Mouse (Mus musculus) forebrain, embryonic 12.5 days (tissue): Measurements from ENCODE around the gene Adamts8. TPM values are rescaled to one million over a fixed set of nuclear protein-coding genes. Genes with fewer than 3 reads are reported as not detected.

Experiments used
- ATAC-seq: fragments of 200-750 bp; cut with Nextera tagmentation; 2 replicates; pipeline ENCODE4 v1.8.0; 2017; ENCODE audit warnings: moderate TSS enrichment; ENCODE audit not compliant: low FRiP score
- H3K27ac ChIP-seq: fragments of 300-500 bp; sonication (generic); 2 replicates; pipeline ENCODE4 v1.5.1; 2016; ENCODE audit warnings: mild to moderate bottlenecking
- H3K27me3 ChIP-seq: fragments of 300-500 bp; sonication (generic); 2 replicates; pipeline ENCODE4 v1.6.1; 2016; ENCODE audit warnings: mild to moderate bottlenecking
- H3K36me3 ChIP-seq: fragments of 300-500 bp; sonication (generic); replicated peaks from 2 replicates; pipeline ENCODE4 v1.6.1; 2016; ENCODE audit warnings: mild to moderate bottlenecking
- H3K4me1 ChIP-seq: fragments of 300-500 bp; sonication (generic); 2 replicates; pipeline ENCODE4 v1.6.1; 2016
- H3K4me2 ChIP-seq: fragments of 300-500 bp; sonication (generic); 2 replicates; pipeline ENCODE4 v1.6.1; 2016; ENCODE audit warnings: mild to moderate bottlenecking, moderate library complexity
- H3K4me3 ChIP-seq: fragments of 300-500 bp; sonication (generic); replicated peaks from 2 replicates; pipeline ENCODE4 v1.5.1; 2016; ENCODE audit warnings: mild to moderate bottlenecking
- H3K9ac ChIP-seq: fragments of 300-500 bp; sonication (generic); 2 replicates; pipeline ENCODE4 v1.6.1; 2016; ENCODE audit warnings: mild to moderate bottlenecking
- H3K9me3 ChIP-seq: fragments of 300-500 bp; sonication (generic); 2 replicates; pipeline ENCODE4 v1.6.1; 2016
- WGBS: fragments of 180-500 bp; shearing (Covaris S2); methylation state at CpG from one replicate; pipeline ENCODE4 v1.1.7; 2016; 5-methylcytosine and 5-hydroxymethylcytosine counted together
- polyA plus RNA-seq: library from polyadenylated mRNA; unstranded; fragments of >200 nt; fragmentation: Nextera tagmentation; extraction: Ambion mirVana; gene quantifications from 2 replicates; pipeline ENCODE4 v1.2.1, GENCODE M21; 2016

Gene Adamts8
- polyA plus RNA-seq, 1 experiment from 2014 or later: 0.60 TPM

DNA sequence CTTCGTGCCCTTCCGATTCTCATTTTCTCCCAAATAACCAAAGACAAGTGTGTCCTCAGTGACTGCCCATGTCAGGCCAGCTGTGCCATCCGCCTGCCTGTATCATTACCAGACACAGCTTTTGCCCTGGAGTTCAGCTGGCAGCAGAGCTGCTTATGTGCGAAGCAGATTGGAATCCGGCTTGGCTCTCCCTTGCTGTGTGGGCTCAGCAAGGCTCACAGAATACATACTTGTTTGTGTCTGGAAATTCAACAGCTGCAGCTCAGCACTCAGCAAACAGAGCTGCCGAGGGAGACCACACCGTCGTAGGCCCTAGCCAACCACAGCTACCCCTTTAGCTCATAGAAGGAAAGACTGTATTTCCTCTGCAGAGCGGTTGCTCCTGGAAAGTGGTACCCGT is 22.3 kb downstream of the Adamts8 start:
- H3K27me3 ChIP-seq: no peaks in the 10 kb centered on the region
- WGBS: 85% methylated on average over 10 of the region's 10 CpGs
- no peaks in the 10 kb centered on the region for H3K36me3 ChIP-seq
- H3K9me3 ChIP-seq: no peaks in the 10 kb centered on the region
- no peak overlapping the region for H3K9ac ChIP-seq
- no peak overlapping the region for H3K4me3 ChIP-seq
- H3K4me2 ChIP-seq: no peak overlapping the region
- H3K27ac ChIP-seq: no peak overlapping the region
- no peaks in the 10 kb centered on the region for H3K4me1 ChIP-seq
- ATAC-seq: no peak

DNA sequence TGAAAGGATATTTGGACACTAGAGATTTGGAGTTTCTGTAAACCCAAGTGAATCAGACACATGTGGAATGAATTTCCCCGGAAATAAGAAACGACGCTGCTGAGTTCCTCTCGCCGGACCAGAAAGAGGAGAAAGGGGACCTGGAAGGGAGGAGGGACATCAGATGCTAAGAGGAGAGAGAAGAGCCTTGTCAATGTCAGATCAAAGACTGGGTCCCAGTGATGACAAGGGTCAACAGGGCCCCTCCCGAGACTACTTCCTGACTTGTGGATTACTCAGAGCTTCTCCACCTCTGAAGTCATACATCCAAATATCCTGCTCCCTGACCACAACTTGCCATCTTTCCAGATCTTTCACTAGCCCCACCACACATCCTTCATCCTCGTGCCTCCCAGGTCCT is 24.5 kb downstream of the Adamts8 start:
- H3K27me3 ChIP-seq: no peaks in the 10 kb centered on the region
- H3K9ac ChIP-seq: no peak overlapping the region
- no peak overlapping the region for H3K4me2 ChIP-seq
- H3K36me3 ChIP-seq: no peaks in the 10 kb centered on the region
- no peak for ATAC-seq
- 85% methylated on average over 7 of the region's 7 CpGs for WGBS
- no peaks in the 10 kb centered on the region for H3K4me1 ChIP-seq
- no peaks in the 10 kb centered on the region for H3K9me3 ChIP-seq
- no peak overlapping the region for H3K4me3 ChIP-seq
- no peak overlapping the region for H3K27ac ChIP-seq

DNA sequence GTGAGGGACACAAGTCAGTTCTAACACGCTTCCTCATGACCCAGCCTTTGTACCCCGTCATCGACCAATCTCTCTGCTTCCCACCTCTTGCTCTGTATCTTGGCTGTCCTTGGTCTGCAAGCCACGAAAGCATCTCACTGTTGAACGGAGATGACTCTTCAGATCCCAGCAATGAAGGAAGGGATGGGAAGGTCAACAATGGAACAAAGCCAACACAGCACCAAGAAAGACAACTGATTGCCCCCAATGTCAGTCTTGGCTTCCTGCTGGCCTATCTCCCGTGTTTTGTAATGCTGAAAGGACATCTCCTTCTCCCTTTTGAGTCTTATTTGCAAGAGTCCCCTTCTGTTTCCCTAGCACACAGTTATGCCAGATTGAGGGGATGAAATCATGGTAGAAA is 25.8 kb downstream of the Adamts8 start:
- Histone ChIP-seq H3K36me3 (no peaks in the 10 kb centered on the region), H3K4me1 (no peaks in the 10 kb centered on the region), H3K9me3 (no peaks in the 10 kb centered on the region), H3K4me2 (no peak overlapping the region), H3K9ac (no peak overlapping the region), H3K27ac (no peak overlapping the region), H3K27me3 (no peaks in the 10 kb centered on the region), H3K4me3 (no peak overlapping the region)
- WGBS: 87% methylated on average over 6 of the region's 6 CpGs
- no peak for ATAC-seq

DNA sequence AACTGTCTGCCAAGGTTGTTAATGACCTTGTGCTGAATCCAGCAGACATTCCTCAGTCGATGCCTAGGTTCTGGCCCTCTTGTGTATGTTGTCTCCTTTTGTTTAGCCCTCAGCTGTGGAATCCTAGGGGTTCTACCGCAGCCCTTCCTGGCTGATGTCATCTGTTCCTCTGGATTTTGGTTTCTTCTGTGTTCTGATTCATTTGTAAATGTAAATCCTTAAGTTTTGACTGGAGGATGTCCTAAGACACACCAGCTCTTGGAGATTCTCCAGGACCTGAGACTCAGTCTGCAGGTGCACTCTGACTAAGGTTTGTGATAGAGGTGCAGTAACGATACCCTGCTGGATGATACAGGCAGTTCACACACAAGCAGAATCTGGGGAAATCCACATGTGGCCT is 27.6 kb downstream of the Adamts8 start:
- Histone ChIP-seq H3K9me3 (no peaks in the 10 kb centered on the region), H3K27me3 (no peaks in the 10 kb centered on the region), H3K4me3 (no peak overlapping the region), H3K27ac (no peak overlapping the region), H3K9ac (no peak overlapping the region), H3K4me1 (no peaks in the 10 kb centered on the region), H3K36me3 (no peaks in the 10 kb centered on the region), H3K4me2 (no peak overlapping the region)
- no peak for ATAC-seq
- 59% methylated on average over 3 of the region's 3 CpGs for WGBS

DNA sequence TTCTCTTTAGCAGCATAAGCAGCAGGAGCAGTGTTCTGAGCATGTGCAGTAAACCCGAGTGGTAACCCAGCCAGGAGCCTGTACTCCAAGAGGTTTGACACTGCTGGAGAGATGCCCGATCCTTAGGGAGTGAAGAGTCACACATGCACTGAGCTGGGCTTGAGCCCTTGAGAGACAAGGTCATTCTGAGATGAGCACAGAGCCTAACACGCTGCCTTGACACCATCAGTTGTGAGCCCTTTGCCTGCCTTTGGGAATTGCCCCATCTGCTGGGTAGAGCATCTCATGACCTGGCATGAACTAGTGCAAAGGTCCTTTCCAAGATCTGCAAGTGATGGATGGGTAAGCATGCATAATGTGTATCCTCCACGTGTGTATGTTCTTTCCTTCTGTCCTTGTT is 29.6 kb downstream of the Adamts8 start:
- no peak overlapping the region for H3K27ac ChIP-seq
- no peaks in the 10 kb centered on the region for H3K36me3 ChIP-seq
- H3K9ac ChIP-seq: no peak overlapping the region
- WGBS: 65% methylated on average over 4 of the region's 4 CpGs
- no peaks in the 10 kb centered on the region for H3K9me3 ChIP-seq
- H3K4me3 ChIP-seq: no peak overlapping the region
- no peak for ATAC-seq
- H3K4me2 ChIP-seq: no peak overlapping the region
- H3K4me1 ChIP-seq: no peaks in the 10 kb centered on the region
- no peaks in the 10 kb centered on the region for H3K27me3 ChIP-seq

DNA sequence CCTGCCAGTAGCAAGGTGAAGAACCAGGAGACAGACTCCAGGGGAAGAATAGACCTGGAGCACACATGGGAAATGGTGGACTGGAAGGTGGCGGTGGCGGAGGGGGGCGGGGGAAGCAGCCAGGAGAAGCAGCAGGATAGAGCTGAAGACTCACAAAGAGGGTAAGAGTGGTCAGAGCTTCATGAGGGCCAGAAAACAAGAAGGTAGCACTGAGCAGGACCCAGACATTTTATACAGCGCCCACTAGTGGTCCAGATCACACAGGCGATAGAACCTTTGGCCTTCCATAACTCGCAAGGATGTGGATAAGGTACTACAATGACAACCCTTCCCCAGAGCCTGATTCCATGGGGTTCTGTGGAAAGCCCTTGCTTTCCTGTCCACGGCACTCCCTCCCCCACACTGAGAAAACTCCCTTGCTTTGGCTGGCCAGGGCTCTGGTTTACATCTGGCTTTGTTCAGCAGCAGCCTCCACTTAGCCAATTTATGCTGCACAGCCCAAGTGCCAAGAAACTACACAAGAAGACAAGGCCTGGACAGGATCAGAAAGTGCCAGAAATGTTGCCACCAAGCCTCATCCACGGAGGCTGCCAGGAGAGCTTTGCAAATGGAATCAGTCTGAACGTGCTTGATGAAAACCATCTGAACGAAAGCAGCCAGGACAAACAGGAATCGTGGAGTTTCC is 34.1 kb downstream of the Adamts8 start:
- Histone ChIP-seq H3K9ac (no peak overlapping the region), H3K27me3 (no peaks in the 10 kb centered on the region), H3K4me1 (no peaks in the 10 kb centered on the region), H3K27ac (no peak overlapping the region), H3K9me3 (no peaks in the 10 kb centered on the region), H3K36me3 (no peaks in the 10 kb centered on the region), H3K4me3 (no peak overlapping the region), H3K4me2 (no peak overlapping the region)
- no peak for ATAC-seq
- WGBS: 75% methylated on average over 11 of the region's 11 CpGs

DNA sequence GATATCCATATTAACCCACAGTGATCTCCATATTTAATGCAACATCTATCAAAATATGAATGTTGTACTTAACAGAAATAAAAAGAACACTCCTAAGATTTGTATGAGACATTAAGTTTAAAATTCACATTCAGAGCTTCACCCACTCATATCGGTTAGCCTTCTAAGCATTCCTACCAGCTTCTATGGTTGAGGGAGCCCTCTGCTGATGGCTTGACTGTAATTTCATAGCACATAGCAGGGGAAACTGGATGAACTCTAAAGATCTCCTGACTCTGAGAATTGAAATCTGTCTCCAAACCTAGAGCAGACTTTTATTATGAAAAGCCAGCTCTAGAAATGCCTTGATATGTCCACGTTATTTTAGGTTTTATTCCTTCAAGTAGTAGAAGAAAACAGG is 38.1 kb downstream of the Adamts8 start:
- H3K27ac ChIP-seq: no peak overlapping the region
- ATAC-seq: no peak
- H3K9ac ChIP-seq: no peak overlapping the region
- no peaks in the 10 kb centered on the region for H3K9me3 ChIP-seq
- 83% methylated on average over 2 of the region's 2 CpGs for WGBS
- H3K4me3 ChIP-seq: no peak overlapping the region
- H3K27me3 ChIP-seq: no peaks in the 10 kb centered on the region
- H3K4me1 ChIP-seq: no peaks in the 10 kb centered on the region
- H3K36me3 ChIP-seq: no peaks in the 10 kb centered on the region
- no peak overlapping the region for H3K4me2 ChIP-seq

DNA sequence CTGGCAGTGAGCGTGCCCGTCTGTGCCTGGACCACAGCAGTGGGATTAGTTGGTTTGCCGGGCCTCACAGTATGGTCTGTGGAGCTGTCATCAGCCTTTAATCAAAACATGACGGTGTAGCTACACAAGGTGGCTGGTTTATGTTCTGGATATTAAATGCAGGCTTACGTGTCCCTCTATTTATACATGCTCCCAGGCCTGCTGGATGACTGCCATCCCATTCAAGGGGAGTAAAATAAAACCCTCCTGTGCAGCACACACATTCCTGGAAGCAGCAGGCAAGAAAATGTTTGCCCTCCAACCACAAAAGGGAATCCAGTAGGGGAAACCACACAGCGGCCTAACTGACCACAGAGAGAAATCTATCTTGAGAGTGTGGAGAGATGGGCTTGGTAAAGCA is 43.4 kb downstream of the Adamts8 start:
- WGBS: 89% methylated on average over 6 of the region's 6 CpGs
- ATAC-seq: no peak

DNA sequence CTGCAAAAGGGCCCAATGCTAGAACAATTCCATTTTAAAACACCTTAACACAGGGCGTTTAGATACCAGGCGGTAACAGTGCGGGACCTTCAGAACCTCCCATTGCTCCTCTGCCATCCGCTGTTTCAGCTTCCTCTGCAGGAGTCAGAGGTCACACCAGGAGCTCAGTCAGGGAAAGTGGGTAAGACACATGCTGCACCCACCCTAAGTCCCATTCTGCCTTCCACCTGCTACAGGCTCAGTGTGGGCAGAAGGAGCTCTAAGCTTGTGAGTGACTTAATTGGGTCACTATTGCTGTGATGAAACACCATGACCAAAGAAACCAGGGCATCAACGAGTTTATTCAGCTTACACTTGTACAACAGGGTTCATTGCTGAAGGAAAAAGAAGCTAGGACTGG is 50.7 kb downstream of the Adamts8 start:
- H3K4me1 ChIP-seq: no peaks in the 10 kb centered on the region
- H3K4me3 ChIP-seq: no peak overlapping the region
- no peak overlapping the region for H3K9ac ChIP-seq
- H3K27me3 ChIP-seq: no peaks in the 10 kb centered on the region
- no peak overlapping the region for H3K27ac ChIP-seq
- no peak for ATAC-seq
- H3K36me3 ChIP-seq: no peaks in the 10 kb centered on the region
- no peaks in the 10 kb centered on the region for H3K9me3 ChIP-seq
- WGBS: 84% methylated on average over 5 of the region's 5 CpGs
- H3K4me2 ChIP-seq: no peak overlapping the region

More for the DNA sequence above, 43.4 kb downstream of the Adamts8 start:
- Histone ChIP-seq H3K4me3 (no peak overlapping the region), H3K27ac (no peak overlapping the region), H3K9me3 (no peaks in the 10 kb centered on the region), H3K9ac (no peak overlapping the region), H3K4me1 (no peaks in the 10 kb centered on the region), H3K36me3 (no peaks in the 10 kb centered on the region), H3K4me2 (no peak overlapping the region), H3K27me3 (no peaks in the 10 kb centered on the region)

DNA sequence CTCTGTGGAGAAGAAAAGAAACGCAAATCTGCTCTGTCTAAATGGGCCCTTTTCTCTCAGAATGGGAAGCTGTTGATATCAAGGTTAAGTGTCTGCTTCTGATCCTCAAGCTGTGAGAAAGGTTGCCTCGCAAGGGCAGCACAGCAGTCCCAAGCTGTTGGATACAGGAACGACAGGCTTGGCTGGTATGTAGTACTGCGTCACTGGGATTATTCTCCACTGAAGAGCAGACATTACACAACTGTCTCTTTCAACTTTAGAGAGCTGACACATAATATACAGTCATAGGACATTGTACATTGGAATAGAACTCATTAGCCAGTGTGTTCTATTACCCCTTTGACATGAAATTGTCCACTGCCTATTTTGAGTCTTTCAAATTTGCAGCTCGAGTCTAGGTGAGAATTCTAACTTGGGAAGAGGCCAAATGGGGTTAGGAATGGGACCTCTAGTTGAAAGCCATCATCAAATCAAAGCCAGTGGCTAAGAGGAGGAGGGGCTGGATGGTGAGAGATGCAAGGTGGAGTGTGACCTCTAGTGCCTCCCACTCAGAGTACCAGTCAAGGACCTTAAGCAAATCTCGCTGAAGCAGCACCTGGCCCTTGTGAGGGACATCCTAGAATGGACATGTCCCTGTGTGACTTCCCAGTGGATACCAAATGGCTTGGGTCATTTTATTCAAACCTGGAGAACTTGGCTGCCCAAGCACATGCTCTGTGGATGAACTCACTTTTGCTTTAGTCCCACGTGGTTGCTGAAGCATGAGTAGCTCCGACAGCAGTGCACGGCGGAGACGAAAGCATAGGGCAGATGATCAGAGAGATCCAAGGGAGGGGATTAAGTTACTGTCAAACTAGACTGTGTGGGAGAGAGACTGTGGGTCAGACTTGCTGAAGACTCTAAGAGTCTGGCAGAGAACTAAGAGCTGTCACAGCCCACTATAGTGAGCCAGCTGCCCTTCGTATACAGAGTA is 54.5 kb downstream of the Adamts8 start:
- no peaks in the 10 kb centered on the region for H3K27me3 ChIP-seq
- H3K4me2 ChIP-seq: no peak overlapping the region
- no peak overlapping the region for H3K4me3 ChIP-seq
- no peak overlapping the region for H3K27ac ChIP-seq
- no peak overlapping the region for H3K9ac ChIP-seq
- H3K4me1 ChIP-seq: no peaks in the 10 kb centered on the region
- no peak for ATAC-seq
- no peaks in the 10 kb centered on the region for H3K36me3 ChIP-seq
- 85% methylated on average over 12 of the region's 12 CpGs for WGBS
- no peaks in the 10 kb centered on the region for H3K9me3 ChIP-seq

DNA sequence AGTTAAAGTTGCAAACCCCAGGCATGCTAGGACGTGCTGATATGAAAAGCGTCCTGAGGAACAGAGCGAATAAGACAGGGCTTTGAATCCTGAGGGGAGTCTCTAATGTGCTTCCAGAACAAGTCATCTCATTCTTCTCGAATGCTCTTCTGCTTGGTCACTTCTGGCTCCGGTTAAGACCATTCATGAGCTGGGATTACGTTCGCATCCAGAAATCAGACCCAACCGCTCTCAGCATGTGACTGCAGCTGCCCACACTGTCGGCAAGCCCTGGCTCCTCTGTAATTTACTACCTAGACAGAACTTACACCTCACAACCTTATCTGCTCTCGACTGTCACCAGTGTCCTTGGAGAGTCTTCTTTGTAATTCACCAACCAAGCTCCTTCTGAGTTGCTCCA is 58.3 kb downstream of the Adamts8 start:
- Histone ChIP-seq H3K27me3 (no peaks in the 10 kb centered on the region), H3K9ac (no peak overlapping the region), H3K4me2 (no peak overlapping the region), H3K36me3 (no peaks in the 10 kb centered on the region), H3K9me3 (no peaks in the 10 kb centered on the region), H3K27ac (no peak overlapping the region), H3K4me1 (no peaks in the 10 kb centered on the region), H3K4me3 (no peak overlapping the region)
- ATAC-seq: no peak
- WGBS: 81% methylated on average over 10 of the region's 10 CpGs

DNA sequence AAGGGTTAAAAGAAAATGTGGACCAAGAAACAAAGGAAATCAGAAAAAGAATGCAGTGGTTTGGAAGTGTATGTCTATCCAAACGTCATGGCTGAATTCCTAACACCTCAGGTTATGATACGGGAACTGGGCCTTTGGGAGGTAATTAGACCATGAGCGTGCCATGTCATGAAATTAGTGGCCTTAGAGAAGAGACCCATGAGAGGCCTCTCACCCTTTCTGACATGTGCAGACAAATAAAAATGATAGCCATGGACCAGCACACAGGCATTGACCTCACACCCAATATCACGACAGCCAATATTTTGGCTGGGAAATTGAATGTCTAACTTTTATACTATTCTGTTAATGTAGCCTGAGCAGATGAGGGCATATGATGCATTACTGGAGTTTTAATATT is 60.2 kb downstream of the Adamts8 start:
- no peak for ATAC-seq
- WGBS: 82% methylated on average over 4 of the region's 4 CpGs

DNA sequence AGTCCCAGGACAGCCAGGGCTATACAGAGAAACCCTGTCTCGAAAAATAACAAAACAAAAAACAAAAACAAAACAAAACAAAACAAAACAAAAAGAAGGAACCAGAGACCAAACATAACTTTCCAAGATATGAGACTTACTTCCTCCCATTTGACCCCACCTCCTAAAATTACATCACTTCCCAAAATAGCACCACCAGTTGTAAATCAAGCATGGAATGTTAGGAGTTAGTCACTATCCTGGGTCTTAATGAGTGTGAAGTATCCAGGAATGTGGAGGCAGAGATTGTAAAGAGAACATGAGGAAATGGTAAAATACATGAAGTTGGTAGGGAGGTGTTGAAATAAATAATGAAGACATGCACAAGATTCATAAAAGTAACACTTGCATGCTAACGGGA is 67.0 kb downstream of the Adamts8 start:
- H3K4me2 ChIP-seq: no peak overlapping the region
- H3K4me3 ChIP-seq: no peak overlapping the region
- H3K9ac ChIP-seq: no peak overlapping the region
- no peaks in the 10 kb centered on the region for H3K4me1 ChIP-seq
- 67% methylated on average over 2 of the region's 2 CpGs for WGBS
- ATAC-seq: no peak
- H3K27ac ChIP-seq: no peak overlapping the region
- H3K27me3 ChIP-seq: no peaks in the 10 kb centered on the region
- H3K9me3 ChIP-seq: no peaks in the 10 kb centered on the region
- no peaks in the 10 kb centered on the region for H3K36me3 ChIP-seq

More for the DNA sequence above, 60.2 kb downstream of the Adamts8 start:
- H3K4me1 ChIP-seq: no peaks in the 10 kb centered on the region
- no peaks in the 10 kb centered on the region for H3K36me3 ChIP-seq
- H3K9ac ChIP-seq: no peak overlapping the region
- no peak overlapping the region for H3K4me2 ChIP-seq
- no peak overlapping the region for H3K4me3 ChIP-seq
- H3K27ac ChIP-seq: no peak overlapping the region
- H3K27me3 ChIP-seq: no peaks in the 10 kb centered on the region
- H3K9me3 ChIP-seq: no peaks in the 10 kb centered on the region
